Mouse (Mus musculus) hindbrain, embryonic 14.5 days (tissue): ENCODE data around the gene Pnma1. TPM values are rescaled to one million over a fixed set of nuclear protein-coding genes. Genes with fewer than 3 reads are reported as not detected.

Source experiments
- ATAC-seq: fragments of 200-750 bp; cut with Nextera tagmentation; 2 replicates; pipeline ENCODE4 v1.8.0; 2017; ENCODE audit warnings: moderate number of reproducible peaks, mild to moderate bottlenecking, moderate TSS enrichment, moderate library complexity; ENCODE audit not compliant: low FRiP score
- DNase-seq: peaks from one replicate; pipeline ENCODE4 v3.0.0-alpha.2; 2015; ENCODE audit warnings: low spot score
- H3K27ac ChIP-seq: fragments of 300-500 bp; sonication (generic); 2 replicates; pipeline ENCODE4 v1.5.1; 2014; ENCODE audit warnings: mild to moderate bottlenecking, moderate library complexity
- H3K27me3 ChIP-seq: fragments of 300-500 bp; sonication (generic); 2 replicates; pipeline ENCODE4 v1.6.1; 2014; ENCODE audit warnings: mild to moderate bottlenecking, low read length, mixed read lengths; ENCODE audit not compliant: control insufficient read depth, insufficient read depth
- H3K36me3 ChIP-seq: fragments of 300-500 bp; sonication (generic); replicated peaks from 2 replicates; pipeline ENCODE4 v1.6.1; 2014; ENCODE audit not compliant: control insufficient read depth, insufficient read depth
- H3K4me1 ChIP-seq: fragments of 300-500 bp; sonication (generic); replicated peaks from 2 replicates; pipeline ENCODE4 v1.6.1; 2014; ENCODE audit warnings: antibody characterized with exemption, low read length, mixed read lengths; ENCODE audit not compliant: control insufficient read depth, insufficient read depth
- H3K4me2 ChIP-seq: fragments of 300-500 bp; sonication (generic); replicated peaks from 2 replicates; pipeline ENCODE4 v1.6.1; 2014; ENCODE audit warnings: mild to moderate bottlenecking, moderate library complexity
- H3K4me3 ChIP-seq: fragments of 300-500 bp; sonication (generic); replicated peaks from 2 replicates; pipeline ENCODE4 v1.5.1; 2014; ENCODE audit warnings: mild to moderate bottlenecking, low read length
- H3K9ac ChIP-seq: fragments of 300-500 bp; sonication (generic); 2 replicates; pipeline ENCODE4 v1.6.1; 2014
- H3K9me3 ChIP-seq: fragments of 300-500 bp; sonication (generic); 2 replicates; pipeline ENCODE4 v1.6.1; 2016; ENCODE audit warnings: low read length; ENCODE audit not compliant: control insufficient read depth
- WGBS: fragments of 180-500 bp; shearing (Covaris S2); extraction: QIAGEN DNeasy Blood & Tissue Kit; methylation state at CpG from one replicate; pipeline ENCODE4 v1.1.7; 2014; 5-methylcytosine and 5-hydroxymethylcytosine counted together
- polyA plus RNA-seq: library from polyadenylated mRNA; unstranded; fragments of >200 nt; fragmentation: Nextera tagmentation; extraction: Ambion mirVana; gene quantifications from 2 replicates; pipeline ENCODE4 v1.2.1, GENCODE M21; 2014

Gene Pnma1
- polyA plus RNA-seq, 1 experiment from 2014 or later = 3.2 TPM

DNA sequence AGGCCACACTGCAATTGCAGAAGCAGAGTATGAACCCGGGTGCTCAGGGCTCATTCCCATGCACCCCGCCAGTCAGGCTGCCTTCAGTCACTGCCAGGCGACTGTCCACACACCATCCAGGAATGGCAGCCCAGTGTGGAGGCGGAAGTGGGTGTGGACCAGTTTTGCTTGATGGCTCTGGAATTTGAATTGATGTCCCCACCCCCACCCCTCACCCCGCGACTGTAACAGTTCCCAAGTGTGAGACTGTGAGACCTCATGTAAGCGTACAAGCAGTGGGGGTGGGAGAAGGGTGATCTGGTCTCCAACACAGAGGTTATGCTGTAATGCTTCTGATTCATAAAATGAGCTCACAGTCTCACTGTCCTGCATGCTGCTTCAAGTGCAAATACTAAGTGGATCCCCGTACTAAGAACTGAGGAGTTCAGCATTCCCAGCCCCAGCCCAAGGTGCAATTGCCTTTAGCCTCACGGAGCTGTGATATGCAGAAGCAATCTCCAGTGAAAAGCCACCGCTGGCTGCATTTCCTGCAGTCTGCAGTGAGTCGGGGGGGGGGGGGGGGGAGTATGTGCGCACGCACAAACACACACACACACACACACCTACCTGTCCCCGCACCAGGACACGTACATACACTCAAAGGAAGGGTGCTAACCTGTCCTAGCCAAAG, 42.0 kb upstream of the Pnma1 start:
- Histone ChIP-seq H3K4me2 (peak overlapping the region; percentile 80), H3K36me3 (no peaks in the 10 kb centered on the region), H3K27ac (no peak overlapping the region), H3K27me3 (no peaks in the 10 kb centered on the region), H3K4me1 (peaks cover 56% of the 10 kb centered on the region), H3K4me3 (no peak overlapping the region), H3K9me3 (no peaks in the 10 kb centered on the region), H3K9ac (no peak overlapping the region)
- no peak for ATAC-seq
- 47% methylated on average over 15 of the region's 15 CpGs for WGBS
- no peak for DNase-seq

DNA sequence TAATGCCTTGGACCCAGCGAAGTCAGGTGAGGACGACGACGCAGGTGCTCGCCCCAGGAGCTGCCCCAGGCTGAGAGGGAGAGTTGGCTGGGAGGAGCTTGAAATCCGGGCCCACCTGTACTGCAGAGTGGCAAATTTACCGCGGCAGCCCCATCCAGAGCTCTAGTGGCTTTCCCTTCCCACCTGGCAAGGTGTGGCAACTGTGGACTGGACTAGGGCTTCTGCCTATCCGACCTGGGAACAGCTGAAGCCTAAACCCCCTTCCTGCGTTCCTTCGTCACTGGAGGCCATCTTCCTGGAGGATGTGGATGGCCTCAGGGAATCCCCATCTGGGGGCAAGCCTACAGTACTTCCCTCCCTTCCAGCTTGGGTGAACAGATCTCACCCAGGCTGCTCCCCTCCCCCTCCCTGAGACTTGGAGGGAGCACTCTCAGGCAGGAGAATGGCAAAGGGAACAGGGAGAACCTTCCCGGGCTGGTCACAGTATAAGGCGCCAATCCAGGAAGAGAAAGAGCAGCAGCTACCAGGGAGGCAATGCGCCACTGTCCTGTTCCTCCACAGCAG, 40.7 kb upstream of the Pnma1 start:
- ATAC-seq (no peak), DNase-seq (no peak)
- Histone ChIP-seq H3K4me2 (no peak overlapping the region), H3K27ac (no peak overlapping the region), H3K4me1 (peaks cover 48% of the 10 kb centered on the region), H3K9ac (no peak overlapping the region; the same call in 1 of the 2 replicates), H3K9me3 (no peaks in the 10 kb centered on the region), H3K36me3 (no peaks in the 10 kb centered on the region), H3K27me3 (no peaks in the 10 kb centered on the region), H3K4me3 (no peak overlapping the region)
- WGBS = 74% methylated on average over 14 of the region's 14 CpGs

DNA sequence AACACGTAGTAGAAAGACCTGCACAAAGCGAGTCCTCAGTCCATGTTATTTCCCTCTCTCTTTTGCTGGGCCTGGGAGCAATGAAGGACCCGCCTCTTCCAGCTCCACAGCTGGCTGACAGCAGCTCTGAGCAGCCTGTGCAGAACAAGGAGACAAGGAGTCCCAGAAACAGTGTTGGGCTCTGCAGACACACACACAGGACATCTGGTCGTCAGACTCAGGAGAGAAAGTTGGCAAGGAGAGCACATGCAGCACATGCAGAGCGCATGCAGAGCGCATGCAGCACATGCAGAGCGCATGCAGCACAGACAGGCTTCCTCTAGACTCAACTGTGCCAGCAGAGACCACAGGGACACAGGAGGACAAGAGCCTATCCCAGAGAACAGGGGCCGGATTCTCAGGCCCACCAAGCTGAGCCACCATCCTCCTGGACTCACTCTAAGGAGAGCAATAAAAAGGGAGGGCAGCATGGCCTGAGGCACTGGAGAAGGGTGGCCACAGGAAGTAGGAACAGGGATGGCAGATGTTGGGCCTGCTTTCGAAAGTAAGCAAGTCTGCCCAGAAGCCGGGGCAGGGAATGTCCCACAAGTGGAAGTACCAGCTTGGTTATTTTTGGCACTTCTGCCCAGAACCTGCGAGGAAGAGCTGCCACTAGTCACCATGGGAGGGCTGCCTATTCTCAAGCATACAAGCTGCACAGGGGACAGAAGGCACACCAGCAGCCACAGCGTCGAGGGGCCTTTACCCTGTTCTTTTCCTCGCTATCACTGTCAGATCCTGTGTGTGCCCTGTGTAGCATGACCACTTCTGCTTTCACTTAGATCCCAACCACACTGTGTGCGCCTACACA, 39.7 kb upstream of the Pnma1 start:
- no peak overlapping the region for H3K4me2 ChIP-seq
- H3K27me3 ChIP-seq = no peaks in the 10 kb centered on the region
- 66% methylated on average over 15 of the region's 15 CpGs for WGBS
- no peak overlapping the region for H3K4me3 ChIP-seq
- no peak overlapping the region for H3K9ac ChIP-seq
- peaks cover 48% of the 10 kb centered on the region for H3K4me1 ChIP-seq
- H3K36me3 ChIP-seq = no peaks in the 10 kb centered on the region
- no peaks in the 10 kb centered on the region for H3K9me3 ChIP-seq
- H3K27ac ChIP-seq = peak overlapping the region; percentile 46; the same call in 1 of the 2 replicates
- no peak for ATAC-seq
- DNase-seq = no peak

DNA sequence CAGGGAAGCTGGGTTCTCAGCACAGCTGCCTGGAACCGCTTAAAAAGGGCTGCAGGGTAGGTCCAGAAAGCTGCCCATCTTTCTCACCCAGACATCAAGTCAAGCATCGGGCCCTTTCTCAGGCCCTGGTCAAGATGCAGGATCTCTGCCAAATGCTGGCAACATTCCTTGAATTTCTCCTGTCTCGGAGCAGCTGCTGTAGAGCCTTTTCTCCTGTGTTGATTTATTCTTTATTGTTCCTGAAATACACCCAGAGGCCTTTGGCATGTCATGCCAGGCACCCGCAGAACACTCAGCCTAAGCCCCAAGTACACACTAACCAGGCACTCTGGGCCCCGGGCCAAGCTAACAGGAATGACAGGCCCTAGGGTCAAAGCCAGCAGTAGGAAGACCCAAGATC, 38.7 kb upstream of the Pnma1 start:
- Histone ChIP-seq H3K9me3 (no peaks in the 10 kb centered on the region), H3K4me1 (peaks cover 45% of the 10 kb centered on the region), H3K4me2 (no peak overlapping the region), H3K27me3 (no peaks in the 10 kb centered on the region), H3K36me3 (no peaks in the 10 kb centered on the region), H3K27ac (no peak overlapping the region), H3K9ac (no peak overlapping the region), H3K4me3 (no peak overlapping the region)
- ATAC-seq (peak; percentile 55; the same call in 1 of the 2 replicates), DNase-seq (peak; percentile 66)
- WGBS = 55% methylated on average over 5 of the region's 5 CpGs

DNA sequence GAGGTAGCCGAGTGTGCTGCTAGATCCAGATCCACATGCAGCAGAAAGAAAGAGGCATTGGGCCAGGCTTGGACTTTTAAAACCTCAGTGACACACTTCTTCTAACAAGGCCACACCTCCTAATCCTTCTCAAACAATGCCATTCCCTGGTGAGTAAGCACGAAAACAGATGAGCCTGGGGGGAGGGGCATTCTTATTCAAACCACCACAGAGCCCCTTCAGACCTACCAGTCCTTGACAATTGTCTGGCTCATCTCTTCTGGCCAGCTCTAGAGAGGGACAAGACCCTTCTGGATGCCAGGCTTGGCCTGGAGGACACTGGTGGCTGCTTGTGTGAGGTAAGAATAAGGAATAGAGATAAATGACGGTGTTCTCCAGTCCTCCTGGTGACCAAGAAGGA, 38.2 kb upstream of the Pnma1 start:
- Histone ChIP-seq H3K27me3 (no peaks in the 10 kb centered on the region), H3K9ac (no peak overlapping the region), H3K4me2 (no peak overlapping the region), H3K9me3 (no peaks in the 10 kb centered on the region), H3K36me3 (no peaks in the 10 kb centered on the region), H3K27ac (no peak overlapping the region), H3K4me1 (peaks cover 45% of the 10 kb centered on the region), H3K4me3 (no peak overlapping the region)
- ATAC-seq = peak; percentile 21; the same call in 1 of the 2 replicates
- DNase-seq = no peak
- 62% methylated on average over 3 of the region's 3 CpGs for WGBS

DNA sequence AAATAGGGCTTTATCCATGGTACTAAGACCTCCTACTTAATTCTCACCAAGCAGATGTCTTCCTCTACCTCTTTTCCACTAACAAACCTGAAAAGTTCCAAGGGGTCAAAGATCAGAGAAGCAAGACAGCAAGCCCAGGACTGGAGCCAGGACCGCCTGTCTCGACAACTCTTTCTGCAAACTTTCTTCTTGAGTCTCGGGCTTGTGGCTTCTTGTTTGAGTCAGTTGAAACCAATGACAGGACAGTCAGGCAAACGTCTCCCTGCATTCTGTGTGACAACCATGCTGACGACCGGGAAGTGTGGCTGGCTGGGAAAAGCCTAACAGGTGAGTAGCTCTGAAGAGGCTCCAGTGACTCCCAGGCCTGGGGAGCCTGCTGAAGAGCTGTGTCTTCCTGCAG, 37.3 kb upstream of the Pnma1 start:
- DNase-seq (no peak), ATAC-seq (no peak)
- no peak overlapping the region for H3K27ac ChIP-seq
- 76% methylated on average over 6 of the region's 6 CpGs for WGBS
- no peak overlapping the region for H3K4me3 ChIP-seq
- no peak overlapping the region for H3K4me2 ChIP-seq
- H3K9me3 ChIP-seq = no peaks in the 10 kb centered on the region
- H3K4me1 ChIP-seq = peaks cover 45% of the 10 kb centered on the region
- no peak overlapping the region for H3K9ac ChIP-seq
- H3K27me3 ChIP-seq = no peaks in the 10 kb centered on the region
- H3K36me3 ChIP-seq = no peaks in the 10 kb centered on the region

DNA sequence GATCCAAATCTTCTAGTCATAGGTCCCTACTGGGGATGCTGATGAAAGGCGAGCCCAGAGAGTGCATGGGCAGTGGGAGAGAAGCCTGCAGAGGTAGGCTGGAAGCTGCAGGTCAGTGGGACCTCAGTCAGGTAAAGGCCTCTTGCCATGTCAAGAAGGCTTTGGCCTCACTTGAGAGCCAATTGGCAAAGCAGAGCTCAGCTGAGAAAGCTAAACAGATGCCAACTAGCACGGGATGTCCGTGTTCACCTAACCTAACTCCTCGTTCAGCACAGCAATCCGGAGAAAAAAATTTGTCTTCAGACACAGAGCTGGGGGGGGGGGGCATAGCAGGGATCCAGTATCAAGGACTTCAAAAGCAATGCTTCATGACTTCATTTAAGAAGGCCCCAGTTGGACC, 36.7 kb upstream of the Pnma1 start:
- H3K4me1 ChIP-seq = peaks cover 45% of the 10 kb centered on the region
- ATAC-seq (no peak), DNase-seq (no peak)
- no peaks in the 10 kb centered on the region for H3K36me3 ChIP-seq
- no peaks in the 10 kb centered on the region for H3K9me3 ChIP-seq
- H3K27ac ChIP-seq = no peak overlapping the region
- H3K9ac ChIP-seq = no peak overlapping the region
- H3K4me2 ChIP-seq = no peak overlapping the region
- no peaks in the 10 kb centered on the region for H3K27me3 ChIP-seq
- H3K4me3 ChIP-seq = no peak overlapping the region
- WGBS = 81% methylated on average over 5 of the region's 5 CpGs

DNA sequence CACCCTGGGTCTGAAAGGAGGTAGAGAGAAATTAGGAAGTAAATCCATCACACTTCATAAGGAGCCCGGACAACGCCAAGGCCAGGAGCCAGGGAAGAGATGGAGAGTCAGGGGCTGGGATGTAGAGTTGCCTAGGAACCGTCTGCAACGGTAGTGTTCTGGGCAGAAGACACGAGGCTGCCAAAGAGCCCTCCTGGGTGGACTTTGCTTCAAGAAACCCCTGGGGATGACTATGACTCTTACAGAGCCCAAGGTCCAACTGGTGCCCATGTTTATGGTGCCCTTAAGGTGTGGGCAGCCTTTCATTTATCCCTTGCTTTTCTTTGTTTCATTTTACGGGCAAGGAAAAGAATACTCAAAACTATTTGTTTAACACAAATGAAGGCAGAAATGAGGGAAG, 33.7 kb upstream of the Pnma1 start:
- H3K4me3 ChIP-seq = no peak overlapping the region
- H3K27ac ChIP-seq = 0 out of 2 replicates have a peak overlapping the region, but pooled peaks have one; percentile 68
- H3K4me1 ChIP-seq = peaks cover 32% of the 10 kb centered on the region
- H3K27me3 ChIP-seq = no peaks in the 10 kb centered on the region
- DNase-seq (no peak), ATAC-seq (no peak)
- H3K4me2 ChIP-seq = 0 out of 2 replicates have a peak overlapping the region, but pooled peaks have one; percentile 2
- 49% methylated on average over 6 of the region's 6 CpGs for WGBS
- H3K9ac ChIP-seq = no peak overlapping the region
- no peaks in the 10 kb centered on the region for H3K36me3 ChIP-seq
- no peaks in the 10 kb centered on the region for H3K9me3 ChIP-seq

DNA sequence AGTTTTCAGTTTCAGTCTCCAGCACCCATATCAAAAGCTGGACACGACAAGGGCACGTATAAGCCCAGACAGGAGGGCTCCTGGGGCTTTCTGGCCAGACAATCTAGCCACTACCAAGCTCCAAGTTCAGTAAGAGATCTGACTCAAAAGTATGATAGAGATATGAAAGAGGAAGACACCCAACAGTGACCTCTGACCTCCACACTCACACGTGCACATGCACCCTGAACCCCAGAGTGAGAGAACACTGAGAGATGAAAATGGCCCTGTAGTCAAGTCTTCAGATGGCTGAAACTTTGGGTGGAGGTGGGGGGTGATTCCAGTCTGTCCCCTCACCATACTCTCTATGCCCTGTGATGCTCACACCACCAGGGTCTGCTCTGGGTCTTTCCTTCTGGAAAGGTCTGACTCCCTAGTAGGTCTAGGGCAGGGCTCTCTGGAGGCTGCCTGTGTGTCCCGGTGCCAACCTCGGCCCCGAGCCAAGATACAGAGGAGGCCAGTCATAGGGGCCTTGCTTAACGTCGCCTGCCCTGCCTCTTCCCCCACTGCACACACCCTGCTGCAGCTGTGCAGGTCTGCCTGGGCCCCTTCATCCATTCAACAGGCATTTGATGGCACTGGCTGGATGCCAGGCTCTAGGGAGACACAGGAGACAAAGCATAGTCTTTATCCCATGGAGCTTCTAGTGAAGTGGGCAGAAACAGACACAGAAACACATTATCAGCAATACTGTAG, 32.6 kb upstream of the Pnma1 start:
- DNase-seq (peak; percentile 56), ATAC-seq (peak; percentile 78)
- Histone ChIP-seq H3K9ac (no peak overlapping the region), H3K36me3 (no peaks in the 10 kb centered on the region), H3K27me3 (no peaks in the 10 kb centered on the region), H3K27ac (peak overlapping the region; percentile 68), H3K4me3 (no peak overlapping the region), H3K4me2 (peak overlapping the region; percentile 2; the same call in 1 of the 2 replicates), H3K9me3 (no peaks in the 10 kb centered on the region), H3K4me1 (peaks cover 44% of the 10 kb centered on the region)
- 51% methylated on average over 8 of the region's 8 CpGs for WGBS
